Mouse (Mus musculus) C2C12 (cell line): ENCODE data around the gene Gtpbp10. TPM values are rescaled to one million over a fixed set of nuclear protein-coding genes. Genes with fewer than 3 reads are reported as not detected.
A peak's percentile ranks its signal among the peaks of the same experiment; 100 is the strongest.

ENCODE experiments used
- H3K27me3 ChIP-seq: one replicate; pipeline ENCODE4 v1.6.1; 2011; ENCODE audit not compliant: control insufficient read depth, insufficient read depth, insufficient read length
- H3K36me3 ChIP-seq: one replicate; pipeline ENCODE4 v1.6.1; 2011; ENCODE audit not compliant: control insufficient read depth, insufficient read depth
- H3K4me3 ChIP-seq: one replicate; pipeline ENCODE4 v1.5.1; 2011; ENCODE audit warnings: mild to moderate bottlenecking, control low read depth; ENCODE audit not compliant: poor library complexity, insufficient read depth, severe bottlenecking
- H3K79me2 ChIP-seq: one replicate; pipeline ENCODE4 v1.6.1; 2011; ENCODE audit not compliant: control insufficient read depth, insufficient read depth
- H3K79me3 ChIP-seq: one replicate; pipeline ENCODE4 v1.6.1; 2011; ENCODE audit warnings: low read depth, control low read depth
- H3ac ChIP-seq: one replicate; pipeline ENCODE3; 2011; ENCODE audit warnings: low read depth; ENCODE audit not compliant: control insufficient read depth, insufficient read length
- CEBPB ChIP-seq: IDR thresholded peaks from one replicate; pipeline ENCODE4 v1.6.1; 2011; ENCODE audit warnings: low read depth, mild to moderate bottlenecking, control low read depth, moderate library complexity
- CTCF ChIP-seq: IDR thresholded peaks from one replicate; pipeline ENCODE4 v1.5.1; 2011; ENCODE audit not compliant: control insufficient read depth, insufficient read depth, insufficient read length
- FOSL1 ChIP-seq: IDR thresholded peaks from one replicate; pipeline ENCODE4 v1.8.0; 2011; ENCODE audit warnings: mild to moderate bottlenecking, low read length; ENCODE audit not compliant: poor library complexity, insufficient read depth, severe bottlenecking
- MAX ChIP-seq: IDR thresholded peaks from one replicate; pipeline ENCODE4 v1.6.1; 2011; ENCODE audit warnings: mild to moderate bottlenecking, control low read depth
- MYOD1 ChIP-seq: IDR thresholded peaks from one replicate; pipeline ENCODE4 v1.6.1; 2011; ENCODE audit warnings: low read depth; ENCODE audit not compliant: control insufficient read depth, insufficient read length
- MYOG ChIP-seq: IDR thresholded peaks from one replicate; pipeline ENCODE4 v1.6.1; 2011; ENCODE audit not compliant: control insufficient read depth, insufficient read length; ENCODE audit errors: extremely low read depth
- USF1 ChIP-seq: IDR thresholded peaks from one replicate; pipeline ENCODE4 v1.6.1; 2011; ENCODE audit warnings: low read depth, mild to moderate bottlenecking, control low read depth, moderate library complexity
- polyA plus RNA-seq: library from polyadenylated mRNA; unstranded; fragments of >200 nt; fragmentation: generic; extraction: Trizol; gene quantifications from one replicate; pipeline ENCODE4 v1.2.1, GENCODE M21; 2012; ENCODE audit warnings: missing spikeins

Gene Gtpbp10
- polyA plus RNA-seq, 1 experiment, result 4.6 TPM

DNA sequence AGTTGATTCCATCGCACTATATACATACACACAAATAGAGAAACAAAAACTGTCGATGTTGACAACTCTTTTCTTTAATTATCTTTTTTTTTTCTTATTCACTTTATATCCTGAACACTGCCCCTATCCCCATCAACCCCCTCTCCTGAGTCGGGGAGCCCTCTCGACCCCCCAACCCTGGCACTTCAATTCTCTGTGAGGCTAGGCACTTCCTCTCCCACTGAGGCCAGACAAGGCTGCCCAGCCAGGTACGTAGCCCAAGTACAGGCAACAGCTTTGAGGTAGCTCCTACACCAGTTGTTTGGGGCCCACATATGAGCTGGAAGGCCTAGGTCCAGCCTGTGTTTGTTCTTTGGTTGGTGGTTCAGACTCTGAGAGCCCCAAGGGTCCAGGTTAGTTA is 43.9 kb downstream of the Gtpbp10 start:
- H3ac ChIP-seq, result no peak overlapping the region
- peaks cover 11% of the 10 kb centered on the region for H3K36me3 ChIP-seq
- peaks cover 36% of the 10 kb centered on the region for H3K79me2 ChIP-seq
- no peaks in the 10 kb centered on the region for H3K27me3 ChIP-seq
- no peak overlapping the region for H3K4me3 ChIP-seq
- H3K79me3 ChIP-seq, result peaks cover 24% of the 10 kb centered on the region
- TF ChIP-seq MYOD1 (no peak), FOSL1 (no peak), MYOG (no peak), CEBPB (no peak), CTCF (no peak), USF1 (no peak), MAX (no peak)

DNA sequence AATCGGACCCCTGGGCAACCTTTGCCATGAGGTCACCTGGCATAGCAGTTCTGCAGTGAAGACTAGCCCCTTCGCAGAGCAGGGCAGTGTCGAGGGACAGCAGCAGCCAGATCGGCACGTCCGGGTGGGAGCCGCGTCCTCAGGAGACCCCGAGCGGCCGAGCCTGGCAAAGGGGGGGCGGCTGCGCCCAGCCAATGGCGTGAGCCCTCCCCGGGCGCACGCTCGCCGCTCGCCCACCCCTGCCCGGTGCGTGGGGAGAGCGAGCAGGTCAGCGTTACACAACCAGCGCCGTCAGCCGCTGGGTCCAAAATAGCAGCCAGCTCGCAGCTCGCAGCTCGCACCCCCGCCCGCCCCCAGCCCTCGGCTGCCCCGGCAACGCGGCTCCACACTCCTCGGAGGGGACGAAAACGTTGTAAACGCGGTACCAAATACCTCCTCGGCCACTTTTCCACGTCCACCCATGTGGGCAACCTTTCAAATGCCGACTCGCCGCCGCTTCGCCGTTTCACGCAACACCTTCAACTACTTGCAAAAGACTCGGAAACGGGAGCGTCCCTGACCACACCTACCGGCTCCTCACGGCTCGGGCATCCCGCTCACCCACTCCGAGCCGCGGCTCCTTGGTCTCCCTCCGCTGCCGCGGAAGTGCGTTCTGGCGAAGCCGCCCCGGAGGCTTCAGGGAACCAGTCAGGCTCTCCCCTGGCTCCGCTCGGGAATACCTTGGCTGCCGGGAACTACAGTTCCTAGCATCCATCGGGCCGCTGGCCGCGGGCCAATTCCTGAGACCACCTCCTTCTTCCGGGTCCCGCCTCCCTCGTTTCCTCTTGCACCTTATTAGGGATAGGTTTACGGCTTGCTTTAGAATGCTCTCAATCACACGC is 44.9 kb downstream of the Gtpbp10 start, which contains the start of gene Cldn12:
Gene Cldn12 (minus strand): TSS at position 763 of the 881 bp plus-strand sequence.
- peak within 1 kb of the TSS; percentile 88 for H3ac ChIP-seq
- peak within 1 kb of the TSS; percentile 76 for H3K4me3 ChIP-seq
- H3K36me3 ChIP-seq, result peaks cover 20% of the 10 kb centered on the region
- no peak for TF ChIP-seq FOSL1
- TF ChIP-seq CTCF, result no peak
- no peak for TF ChIP-seq MYOG
- no peak for TF ChIP-seq MYOD1
- TF ChIP-seq CEBPB, result no peak
- TF ChIP-seq MAX, result peak; percentile 49
- TF ChIP-seq USF1, result no peak
- H3K79me3 ChIP-seq, result peaks cover 29% of the 10 kb centered on the region
- peaks cover 44% of the 10 kb centered on the region for H3K79me2 ChIP-seq
- H3K27me3 ChIP-seq, result no peaks in the 10 kb centered on the region

DNA sequence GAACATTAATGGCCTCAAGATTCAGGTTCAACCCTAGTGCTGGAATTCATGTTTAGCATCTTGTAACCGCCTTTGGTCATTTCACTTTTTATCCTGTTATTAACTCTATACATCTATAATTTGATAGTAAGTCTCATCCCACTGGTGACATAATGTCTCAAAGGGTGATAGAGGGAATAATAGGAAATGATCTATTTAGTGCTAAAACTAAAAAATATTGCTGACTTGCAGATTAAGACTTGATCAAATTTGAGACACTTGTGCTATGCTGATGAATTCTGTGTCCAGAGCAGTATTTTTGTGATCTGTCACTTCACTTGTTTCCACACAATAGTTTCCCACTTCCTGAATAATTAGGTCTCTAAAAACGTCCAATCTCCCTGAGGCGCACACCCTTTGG is 47.9 kb downstream of the Gtpbp10 start:
- no peaks in the 10 kb centered on the region for H3K27me3 ChIP-seq
- peaks cover 51% of the 10 kb centered on the region for H3K79me3 ChIP-seq
- TF ChIP-seq CTCF, result no peak
- no peak for TF ChIP-seq FOSL1
- TF ChIP-seq USF1, result no peak
- TF ChIP-seq MYOG, result no peak
- TF ChIP-seq CEBPB, result no peak
- no peak for TF ChIP-seq MYOD1
- TF ChIP-seq MAX, result no peak
- no peak overlapping the region for H3ac ChIP-seq
- peaks cover 74% of the 10 kb centered on the region for H3K79me2 ChIP-seq
- H3K36me3 ChIP-seq, result peaks cover 46% of the 10 kb centered on the region
- no peak overlapping the region for H3K4me3 ChIP-seq

DNA sequence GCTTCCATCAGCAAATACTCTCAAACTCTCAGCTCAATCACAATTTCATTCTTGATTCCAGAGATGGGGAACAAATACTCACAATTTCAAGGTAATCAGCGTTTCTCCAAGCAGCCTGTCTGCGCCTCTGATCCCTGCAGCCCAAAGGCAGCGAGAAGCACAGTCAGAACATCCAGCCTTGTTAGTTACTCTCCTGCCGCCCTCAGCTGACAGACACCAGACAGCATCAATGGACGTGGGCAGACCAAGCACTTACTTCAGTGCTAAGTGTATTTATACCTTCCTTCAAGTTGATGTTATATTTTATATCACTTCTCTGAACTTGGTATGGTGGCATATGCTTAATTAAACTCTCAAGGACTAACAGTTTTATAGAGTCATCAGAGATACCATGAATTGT is 48.3 kb downstream of the Gtpbp10 start:
- Histone ChIP-seq H3K79me2 (peaks cover 78% of the 10 kb centered on the region), H3K36me3 (peaks cover 51% of the 10 kb centered on the region), H3K4me3 (peak overlapping the region; percentile 25), H3ac (peak overlapping the region; percentile 41), H3K79me3 (peaks cover 54% of the 10 kb centered on the region), H3K27me3 (no peaks in the 10 kb centered on the region)
- TF ChIP-seq USF1 (no peak), MAX (no peak), MYOG (no peak), FOSL1 (no peak), CTCF (no peak), MYOD1 (no peak), CEBPB (no peak)

DNA sequence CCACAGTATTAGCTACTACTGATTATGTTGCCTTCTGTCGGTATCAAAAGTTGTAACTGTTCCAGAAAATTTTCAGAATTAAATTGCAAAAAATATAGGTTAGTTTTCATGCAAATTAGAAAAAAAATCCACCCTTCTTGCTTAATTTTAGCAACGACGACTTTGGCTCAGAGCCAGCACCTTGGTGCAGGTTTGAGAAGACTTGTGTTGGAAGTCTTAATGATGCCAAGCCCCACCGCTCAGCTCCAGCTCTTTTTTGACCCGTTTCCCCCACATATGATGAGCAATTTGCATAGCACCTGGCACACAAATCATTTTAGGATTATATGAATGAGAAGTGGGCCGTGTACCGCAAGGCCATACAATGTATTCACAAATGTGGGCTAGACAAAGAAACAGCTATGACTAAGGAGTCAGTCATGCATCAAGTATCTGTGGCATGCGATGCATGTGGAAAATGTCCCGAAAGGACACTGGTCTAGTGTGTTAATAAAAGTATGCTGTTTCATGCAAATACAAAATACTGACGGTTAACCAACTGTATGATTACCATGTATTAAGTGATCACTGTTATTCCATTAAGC is 48.9 kb downstream of the Gtpbp10 start:
- Histone ChIP-seq H3ac (no peak overlapping the region), H3K27me3 (no peaks in the 10 kb centered on the region), H3K79me3 (peaks cover 54% of the 10 kb centered on the region), H3K4me3 (peak overlapping the region; percentile 25), H3K36me3 (peaks cover 57% of the 10 kb centered on the region), H3K79me2 (peaks cover 84% of the 10 kb centered on the region)
- no peak for TF ChIP-seq CTCF
- peak; percentile 75 for TF ChIP-seq MYOD1
- TF ChIP-seq FOSL1, result peak; percentile 57
- TF ChIP-seq MYOG, result no peak
- no peak for TF ChIP-seq CEBPB
- no peak for TF ChIP-seq USF1
- TF ChIP-seq MAX, result no peak
